Mouse (Mus musculus) heart, postnatal 10 days (tissue): Measurements from ENCODE around the gene Usp19. TPM values are rescaled to one million over a fixed set of nuclear protein-coding genes. Genes with fewer than 3 reads are reported as not detected.

Source experiments
- DNase-seq, 2 experiments: peaks; one replicate each; pipeline ENCODE4 v3.0.0; 2021
- intact Hi-C: fragments of 180-260 bp; cut with DNase I; formaldehyde crosslinking; loops from one replicate; pipeline ENCODE4 v1.15.1; 2025
- total RNA-seq, 2 experiments: library from RNA; stranded (reverse); gene quantifications; 2 replicates each; pipeline ENCODE4 v1.2.3; 2021

Gene Usp19
- total RNA-seq, 2 experiments from 2014 or later = 98.4 to 103 TPM

DNA sequence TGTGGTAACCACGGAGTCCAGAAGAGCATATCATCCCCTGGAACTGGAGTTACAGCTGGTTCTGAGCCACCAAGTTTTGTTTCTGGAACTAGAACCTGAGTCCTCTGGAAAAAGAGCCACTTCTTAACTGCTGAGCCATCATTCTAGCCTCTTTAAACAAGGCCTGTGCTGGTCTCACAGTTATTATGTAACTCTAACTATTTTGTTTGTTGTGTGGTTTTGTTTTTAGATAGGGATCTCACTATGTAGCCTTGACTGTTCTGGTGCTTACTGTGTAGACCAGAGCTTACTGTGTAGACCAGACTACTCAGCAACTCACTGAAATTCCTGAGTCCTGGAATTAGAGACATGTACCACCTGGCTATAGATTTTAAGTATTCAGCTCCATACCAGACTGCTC is 56.5 kb downstream of the Usp19 start:
- DNase-seq = no peak
- intact Hi-C loops = no loop called here

Other genes with a start within 250 kb of the Usp19 start
- 100 to 1,000 TPM; 369 to 394 TPM for gene Dag1, start 226.6 kb upstream of the Usp19 start, total RNA-seq
- 10 to 100 TPM; 20.5 to 21.8 TPM for gene Nicn1, start 200.2 kb upstream of the Usp19 start, total RNA-seq
- 1 to 10 TPM; 5.2 to 6.9 TPM for gene Amt, start 193.7 kb upstream of the Usp19 start, total RNA-seq
- 100 to 1,000 TPM; 328 to 329 TPM for gene Rhoa, start 184.5 kb upstream of the Usp19 start, total RNA-seq
- gene Tcta, start 184.4 kb upstream of the Usp19 start, total RNA-seq = 10 to 100 TPM; 24.4 to 30.0 TPM
- 100 to 1,000 TPM; 152 to 166 TPM for gene Gpx1, start 151.7 kb upstream of the Usp19 start, total RNA-seq
- gene Usp4, start 142.7 kb upstream of the Usp19 start, total RNA-seq = 10 to 100 TPM; 94.3 to 95.7 TPM
- gene 1700102P08Rik, start 97.8 kb upstream of the Usp19 start, total RNA-seq = under 1 TPM; 0.31 to 0.74 TPM
- not detected for gene Ccdc36, start 62.1 kb upstream of the Usp19 start, total RNA-seq
- gene BC048562, start 54.1 kb upstream of the Usp19 start, total RNA-seq = not detected
- 10 to 100 TPM; 27.7 to 31.3 TPM for gene Ccdc71, start 30.1 kb upstream of the Usp19 start, total RNA-seq
- 10 to 100 TPM; 29.2 to 33.4 TPM for gene Klhdc8b, start 29.0 kb upstream of the Usp19 start, total RNA-seq
- gene Lamb2, start 10.9 kb upstream of the Usp19 start, total RNA-seq = 100 to 1,000 TPM; 284 to 331 TPM
- 10 to 100 TPM; 84.4 to 86.3 TPM for gene Qars, start 17.1 kb downstream of the Usp19 start, total RNA-seq
- 10 to 100 TPM; 83.5 to 89.6 TPM for gene Qrich1, start 26.2 kb downstream of the Usp19 start, total RNA-seq
- 10 to 100 TPM; 62.3 to 70.0 TPM for gene Impdh2, start 69.7 kb downstream of the Usp19 start, total RNA-seq
- 10 to 100 TPM; 54.5 to 58.6 TPM for gene Ndufaf3, start 76.8 kb downstream of the Usp19 start, total RNA-seq
- gene Dalrd3, start 79.3 kb downstream of the Usp19 start, total RNA-seq = 10 to 100 TPM; 21.0 TPM
- gene Wdr6, start 88.1 kb downstream of the Usp19 start, total RNA-seq = 10 to 100 TPM; 30.2 to 36.4 TPM
- gene P4htm, start 107.1 kb downstream of the Usp19 start, total RNA-seq = 10 to 100 TPM; 12.7 to 15.1 TPM
- 10 to 100 TPM; 55.2 to 56.4 TPM for gene Arih2, start 158.8 kb downstream of the Usp19 start, total RNA-seq
- gene Slc25a20, start 171.5 kb downstream of the Usp19 start, total RNA-seq = 100 to 1,000 TPM; 249 to 251 TPM
- 10 to 100 TPM; 73.4 to 79.1 TPM for gene Prkar2a, start 198.7 kb downstream of the Usp19 start, total RNA-seq